Mouse (Mus musculus) duodenum, adult 2 months (tissue): ENCODE measurements around the gene Omt2b. TPM values are rescaled to one million over a fixed set of nuclear protein-coding genes. Genes with fewer than 3 reads are reported as not detected.

ENCODE experiments used
- polyA plus RNA-seq: library from polyadenylated mRNA; depleted of rRNA; stranded (reverse); fragments of >200 nt; gene quantifications from 2 replicates; pipeline ENCODE4 v1.2.3, GENCODE M21; 2012; ENCODE audit warnings: low replicate concordance; rRNA removed

Omt2b gene
- not detected in 2 replicates for polyA plus RNA-seq

DNA sequence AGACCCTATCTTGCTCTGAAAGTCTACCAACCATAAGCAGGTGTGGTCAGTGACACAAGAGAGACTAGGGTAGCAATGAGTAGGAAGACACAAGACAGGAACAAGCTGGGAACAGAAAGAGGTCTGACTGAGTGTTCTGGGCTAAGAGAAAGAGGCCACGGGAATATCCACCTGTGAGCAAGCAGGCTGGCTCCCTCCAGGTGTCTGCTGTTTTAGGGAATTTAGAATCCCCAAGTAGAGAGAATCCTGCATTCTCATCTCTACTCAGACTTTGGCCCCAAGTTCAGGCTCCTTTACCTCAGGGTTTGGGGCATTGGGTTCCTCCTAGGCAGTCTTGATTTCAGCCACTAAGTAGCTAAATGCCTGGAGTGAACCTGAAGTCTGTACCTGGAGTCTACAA is at the start of gene Omt2b:
Gene Omt2b, plus strand, starts transcription at position 301 of the 400 bp plus-strand sequence.

DNA sequence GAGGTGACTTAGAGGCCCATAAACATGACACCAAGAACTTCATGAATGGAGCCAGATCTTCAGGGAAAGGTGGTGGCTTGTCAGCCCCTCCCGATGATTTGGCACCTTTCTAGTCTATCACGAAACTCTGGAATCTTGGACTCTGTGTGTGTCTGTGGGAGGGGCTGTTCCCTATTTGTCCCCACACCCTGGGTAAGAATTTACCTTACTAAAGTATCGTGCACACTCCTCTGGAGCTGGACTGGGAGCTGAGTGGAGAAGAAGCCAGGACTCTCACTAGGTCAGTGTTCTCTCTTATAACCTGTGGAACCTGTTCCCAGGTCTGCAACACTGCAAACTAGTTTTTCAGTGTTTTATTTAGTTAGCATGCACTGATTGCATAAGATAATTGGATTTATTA is 37.7 kb upstream of the Omt2b start, which contains the start of gene Gm10639:
Gene Gm10639, plus strand, starts transcription at position 201 of the 400 bp plus-strand sequence.

DNA sequence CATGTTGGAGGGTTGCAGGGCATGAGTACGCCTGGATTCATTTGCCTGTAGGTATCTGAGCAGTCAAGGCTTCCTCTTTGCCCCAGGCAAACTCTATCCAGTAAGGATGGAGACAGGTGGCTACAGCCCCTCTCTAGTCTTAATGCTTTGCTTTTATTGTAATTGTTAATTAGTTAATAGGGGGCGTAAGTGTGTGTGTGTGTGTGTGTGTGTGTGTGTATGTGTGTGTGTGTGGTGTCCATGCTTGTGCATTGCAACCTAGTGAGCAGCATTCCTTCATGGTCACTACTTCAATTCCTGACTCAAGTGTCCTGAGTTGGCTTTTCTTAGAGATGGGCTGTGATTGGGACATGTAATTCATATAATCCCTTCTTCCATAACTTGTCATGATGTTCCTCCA is 12.7 kb upstream of the Omt2b start, which contains the start of gene Omt2a:
Gene Omt2a, minus strand, starts transcription at position 101 of the 400 bp plus-strand sequence.

DNA sequence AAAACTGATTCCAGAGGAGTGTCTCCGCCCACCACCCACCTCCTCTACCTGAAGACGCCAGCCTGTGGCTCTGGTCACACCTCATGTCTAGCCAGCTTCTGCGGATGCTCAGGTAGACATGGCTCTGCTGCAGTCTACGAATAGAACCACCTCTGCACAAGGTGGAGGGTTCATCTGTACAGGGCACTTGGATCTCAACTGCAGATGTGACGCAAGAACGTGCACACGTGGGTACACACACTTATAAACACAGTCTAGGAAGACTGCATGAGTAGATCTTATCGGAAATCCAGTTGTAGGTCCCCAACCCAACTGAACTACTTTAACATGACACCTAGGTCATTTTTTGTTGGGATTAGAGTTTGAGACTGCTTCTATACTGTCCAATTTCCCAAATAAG is 28.2 kb downstream of the Omt2b start, which contains the start of gene Gsta2:
Gene Gsta2, minus strand, starts transcription at position 178 of the 400 bp plus-strand sequence.

DNA sequence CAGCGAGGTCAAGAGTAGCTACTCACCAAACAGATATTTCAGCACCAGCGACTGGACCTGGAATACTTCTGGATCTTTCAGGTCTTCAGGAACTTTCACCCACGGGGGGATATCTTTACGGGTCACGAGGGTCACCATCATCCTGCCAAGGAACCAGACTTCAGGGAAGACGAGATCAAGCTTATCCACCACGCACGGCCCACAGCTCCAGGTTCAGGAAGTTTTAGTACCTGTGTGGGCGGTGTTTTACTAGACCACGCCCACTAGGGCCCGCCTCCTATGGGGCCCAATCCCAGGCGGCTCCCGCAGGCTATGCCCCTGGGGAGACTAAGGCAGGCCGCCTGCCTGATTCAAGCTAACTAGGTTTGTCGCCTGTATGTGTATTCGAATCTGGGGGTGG is 40.6 kb downstream of the Omt2b start, which contains the start of gene Dppa5a:
Gene Dppa5a, minus strand, starts transcription at position 219 of the 400 bp plus-strand sequence.

DNA sequence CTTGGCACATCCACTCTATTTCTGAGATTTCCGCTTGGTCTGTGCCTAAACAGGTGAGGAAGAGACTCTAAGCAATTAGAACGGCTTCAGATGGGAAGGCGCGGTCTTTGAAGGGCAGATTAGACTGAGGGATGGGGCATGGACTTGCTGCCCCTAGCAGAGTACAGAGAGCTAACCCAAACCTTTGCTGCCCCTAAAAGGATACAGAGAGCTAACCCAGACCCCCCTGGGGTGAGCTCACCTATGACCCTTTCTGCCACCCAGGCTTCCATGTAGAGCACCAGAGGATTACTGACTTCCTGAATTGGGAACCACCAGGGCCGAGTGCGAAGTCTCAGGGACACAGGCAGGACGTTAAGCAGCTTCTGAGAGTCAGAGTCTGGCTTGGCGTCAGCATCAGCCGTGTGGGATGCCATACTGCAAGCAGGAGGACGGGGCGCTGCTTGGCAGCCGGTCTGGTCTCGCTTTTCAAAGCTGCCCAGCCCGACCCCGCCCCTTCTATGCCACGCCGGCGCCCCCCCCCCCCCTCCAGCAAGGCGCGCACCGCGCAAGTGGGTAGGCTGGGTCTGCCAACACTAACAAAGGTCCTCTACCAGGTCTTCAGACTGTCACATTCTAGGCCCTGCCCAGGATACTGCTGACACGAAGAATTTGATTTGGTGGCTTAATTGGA is 50.9 kb downstream of the Omt2b start, which contains the start of gene Ooep:
Gene Ooep, minus strand, starts transcription at position 613 of the 673 bp plus-strand sequence.

Other genes starting within 250 kb of the Omt2b start
- 65.6 and 125 TPM in 2 replicates for gene Fbxo9, start 218.5 kb upstream of the Omt2b start, polyA plus RNA-seq
- 15.9 and 22.7 TPM in 2 replicates for gene Ick, start 218.4 kb upstream of the Omt2b start, polyA plus RNA-seq
- gene Gsta4, start 144.8 kb upstream of the Omt2b start, polyA plus RNA-seq = 18.4 and 114 TPM in 2 replicates
- gene Gsta1, start 96.9 kb upstream of the Omt2b start, polyA plus RNA-seq = 52.7 and 378 TPM in 2 replicates
- 5.0 and 68.5 TPM in 2 replicates for gene Gm3776, start 70.5 kb upstream of the Omt2b start, polyA plus RNA-seq
- 1.2 TPM in 1 of 2 replicates, not detected in the other for gene Gm10639, start 37.7 kb upstream of the Omt2b start, polyA plus RNA-seq
- gene Omt2a, start 12.8 kb upstream of the Omt2b start, polyA plus RNA-seq = not detected in 2 replicates
- 0.57 and 0.98 TPM in 2 replicates for gene Gsta2, start 28.2 kb downstream of the Omt2b start, polyA plus RNA-seq
- not detected in 2 replicates for gene Dppa5a, start 40.6 kb downstream of the Omt2b start, polyA plus RNA-seq
- not detected in 2 replicates for gene Ooep, start 51.1 kb downstream of the Omt2b start, polyA plus RNA-seq
- 0.06 TPM in 1 of 2 replicates, not detected in the other for gene Ddx43, start 68.2 kb downstream of the Omt2b start, polyA plus RNA-seq
- 0.31 and 0.82 TPM in 2 replicates for gene Cgas, start 115.6 kb downstream of the Omt2b start, polyA plus RNA-seq
- gene Mto1, start 120.6 kb downstream of the Omt2b start, polyA plus RNA-seq = 6.1 and 22.4 TPM in 2 replicates
- 0.32 TPM in 1 of 2 replicates, not detected in the other for gene Gm17324, start 121.2 kb downstream of the Omt2b start, polyA plus RNA-seq
- gene Eef1a1, start 161.6 kb downstream of the Omt2b start, polyA plus RNA-seq = 612 and 875 TPM in 2 replicates